Mouse (Mus musculus) liver, embryonic 18 days (tissue): Measurements from ENCODE around the gene Sfswap. TPM values are rescaled to one million over a fixed set of nuclear protein-coding genes. Genes with fewer than 3 reads are reported as not detected.

Experiments
- polyA plus RNA-seq: library from polyadenylated mRNA; depleted of rRNA; stranded (reverse); fragments of >200 nt; gene quantifications from 2 replicates; pipeline ENCODE4 v1.2.3, GENCODE M21; 2012; rRNA removed

Gene Sfswap
- polyA plus RNA-seq = 20.5 and 26.8 TPM in 2 replicates

GRCm38 (mm10) chr5:129500722-129501634 is at the start of gene Sfswap:
Gene Sfswap, plus strand, starts transcription at chr5:129501221.

GRCm38 (mm10) chr5:129583761-129584582 is 83.0 kb downstream of the Sfswap start, which contains the start of gene Mmp17:
Gene Mmp17, plus strand, starts transcription at chr5:129584169.

Other genes starting within 250 kb of the Sfswap start
- gene Mmp17, start 82.9 kb downstream of the Sfswap start, polyA plus RNA-seq = 0.25 and 0.30 TPM in 2 replicates
- gene Zfp11, start 168.9 kb downstream of the Sfswap start, polyA plus RNA-seq = 0.64 and 0.77 TPM in 2 replicates
- not detected in 2 replicates for gene Sept14, start 207.3 kb downstream of the Sfswap start, polyA plus RNA-seq
- gene Mrps17, start 214.3 kb downstream of the Sfswap start, polyA plus RNA-seq = 60.6 and 67.8 TPM in 2 replicates
- 17.5 and 22.0 TPM in 2 replicates for gene Nipsnap2, start 223.8 kb downstream of the Sfswap start, polyA plus RNA-seq